Mouse (Mus musculus) olfactory bulb, adult 2 months (tissue): ENCODE measurements around the gene Tspan14.

ENCODE experiments used
- CTCF ChIP-seq: fragments of 200-500 bp; IDR thresholded peaks from 2 replicates; pipeline ENCODE4 v1.5.1; 2012; ENCODE audit warnings: low read depth, mild to moderate bottlenecking, low read length, moderate library complexity; ENCODE audit not compliant: insufficient read depth
- POLR2A ChIP-seq: fragments of 200-500 bp; IDR thresholded peaks from 2 replicates; pipeline ENCODE4 v1.6.1; 2012; ENCODE audit warnings: mild to moderate bottlenecking, low read depth, low read length, moderate library complexity; ENCODE audit not compliant: insufficient read depth

DNA sequence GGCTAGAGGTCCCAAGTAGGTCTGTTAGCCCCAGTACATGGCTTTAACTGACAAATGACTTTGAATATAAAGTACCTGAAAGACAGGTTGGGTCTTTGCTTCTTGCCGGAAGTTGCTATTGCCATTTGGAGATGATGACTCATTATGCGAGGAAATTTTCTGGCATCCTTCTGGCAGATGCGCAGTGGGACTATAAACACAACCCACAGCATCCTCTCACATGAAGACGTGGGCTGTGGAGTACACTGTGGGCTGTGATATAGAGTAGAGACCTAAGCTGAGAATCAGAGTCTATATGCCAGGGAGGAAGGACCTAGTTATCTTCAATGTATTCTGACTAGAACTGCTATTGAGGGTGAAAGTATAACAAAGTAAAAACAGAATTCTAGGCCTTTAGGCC lies 75.1 kb downstream of the Tspan14 start:
- TF ChIP-seq CTCF (no peak), POLR2A (no peak)
